Mouse (Mus musculus) hindbrain, postnatal 0 days (tissue): ENCODE measurements around the gene Dtd2. TPM values are rescaled to one million over a fixed set of nuclear protein-coding genes. Genes with fewer than 3 reads are reported as not detected.

ENCODE experiments used
- ATAC-seq: fragments of 200-750 bp; cut with Nextera tagmentation; 2 replicates; pipeline ENCODE4 v1.8.0; 2017; ENCODE audit warnings: mild to moderate bottlenecking, moderate TSS enrichment, moderate library complexity
- DNase-seq: peaks from one replicate; pipeline ENCODE4 v3.0.0-alpha.2; 2015; ENCODE audit warnings: low spot score
- H3K27ac ChIP-seq: fragments of 300-500 bp; sonication (generic); 2 replicates; pipeline ENCODE4 v1.5.1; 2014; ENCODE audit warnings: mild to moderate bottlenecking
- H3K27me3 ChIP-seq: fragments of 300-500 bp; sonication (generic); 2 replicates; pipeline ENCODE4 v1.6.1; 2014; ENCODE audit warnings: low read length, mixed read lengths; ENCODE audit not compliant: insufficient read depth
- H3K36me3 ChIP-seq: fragments of 300-500 bp; sonication (generic); 2 replicates; pipeline ENCODE4 v1.6.1; 2014; ENCODE audit warnings: low read length, mixed read lengths; ENCODE audit not compliant: insufficient read depth
- H3K4me1 ChIP-seq: fragments of 300-500 bp; sonication (generic); 2 replicates; pipeline ENCODE4 v1.6.1; 2014; ENCODE audit warnings: antibody characterized with exemption, low read length, mixed read lengths; ENCODE audit not compliant: insufficient read depth
- H3K4me2 ChIP-seq: fragments of 300-500 bp; sonication (generic); 2 replicates; pipeline ENCODE4 v1.6.1; 2014; ENCODE audit warnings: low read depth, mild to moderate bottlenecking, low read length, moderate library complexity, mixed read lengths
- H3K4me3 ChIP-seq: fragments of 300-500 bp; sonication (generic); 2 replicates; pipeline ENCODE4 v1.5.1; 2014; ENCODE audit warnings: low read length
- H3K9ac ChIP-seq: fragments of 300-500 bp; sonication (generic); replicated peaks from 2 replicates; pipeline ENCODE4 v1.6.1; 2014; ENCODE audit warnings: mild to moderate bottlenecking, low read length, moderate library complexity, mixed read lengths
- H3K9me3 ChIP-seq: fragments of 300-500 bp; sonication (generic); 2 replicates; pipeline ENCODE4 v1.6.1; 2016; ENCODE audit warnings: low read length, mixed read lengths
- CTCF ChIP-seq: IDR thresholded peaks from 2 replicates; pipeline ENCODE4 v1.5.1; 2016; ENCODE audit warnings: antibody characterized with exemption, control low read depth, low read depth
- WGBS: fragments of 180-500 bp; shearing (Covaris S2); extraction: QIAGEN DNeasy Blood & Tissue Kit; methylation state at CpG from one replicate; pipeline ENCODE4 v1.1.7; 2014; 5-methylcytosine and 5-hydroxymethylcytosine counted together
- polyA plus RNA-seq: library from polyadenylated mRNA; unstranded; fragments of >200 nt; fragmentation: Nextera tagmentation; extraction: Ambion mirVana; gene quantifications from 2 replicates; pipeline ENCODE4 v1.2.1, GENCODE M21; 2015
- total RNA-seq: library from RNA; depleted of rRNA; stranded (reverse); fragments of >200 nt; gene quantifications from 2 replicates; pipeline ENCODE4 v1.2.3, GENCODE M21; 2014

Gene Dtd2
- total and polyA plus RNA-seq, 2 experiments from 2014 or later, result 10.8 to 31.5 TPM

- H3K36me3 ChIP-seq, result no peaks in the 10 kb centered on the region
- H3K4me1 ChIP-seq, result no peaks in the 10 kb centered on the region
- H3K9ac ChIP-seq, result no peak within 1 kb of the TSS
- no peak within 1 kb of the TSS for H3K4me2 ChIP-seq
- no peak within 1 kb of the TSS for H3K4me3 ChIP-seq
- no peaks in the 10 kb centered on the region for H3K9me3 ChIP-seq
- no peaks in the 10 kb centered on the region for H3K27me3 ChIP-seq
- H3K27ac ChIP-seq, result no peak within 1 kb of the TSS
- no peak for DNase-seq
- WGBS, result 94% methylated on average over 3 of the region's 3 CpGs
- TF ChIP-seq CTCF, result no peak
- no peak for ATAC-seq
Measured at GRCm38 (mm10) chr12:52027963-52028362, 21.7 kb upstream of the Dtd2 start, which contains the start of gene Gpr33. Gene Gpr33, minus strand, starts transcription at chr12:52028063.

- ATAC-seq, result no peak
- no peak for DNase-seq
Measured at GRCm38 (mm10) chr12:52014494-52015029, 8.3 kb upstream of the Dtd2 start.

GRCm38 (mm10) chr12:52014044-52014443 lies 7.7 kb upstream of the Dtd2 start:
- WGBS, result 86% methylated on average over 11 of the region's 11 CpGs
- ATAC-seq, result no peak
- H3K27ac ChIP-seq, result no peak overlapping the region

More at GRCm38 (mm10) chr12:52014494-52015029, 8.3 kb upstream of the Dtd2 start:
- 93% methylated on average over 7 of the region's 7 CpGs for WGBS
- H3K9ac ChIP-seq, result no peak overlapping the region
- TF ChIP-seq CTCF, result no peak
- H3K27ac ChIP-seq, result no peak overlapping the region
- no peaks in the 10 kb centered on the region for H3K9me3 ChIP-seq
- H3K4me3 ChIP-seq, result no peak overlapping the region
- H3K4me2 ChIP-seq, result no peak overlapping the region
- no peaks in the 10 kb centered on the region for H3K4me1 ChIP-seq
- H3K36me3 ChIP-seq, result no peaks in the 10 kb centered on the region
- no peaks in the 10 kb centered on the region for H3K27me3 ChIP-seq

GRCm38 (mm10) chr12:52013274-52013673 lies 7.0 kb upstream of the Dtd2 start:
- H3K36me3 ChIP-seq, result no peaks in the 10 kb centered on the region
- ATAC-seq (no peak), DNase-seq (no peak)
- no peak for TF ChIP-seq CTCF
- H3K4me1 ChIP-seq, result no peaks in the 10 kb centered on the region
- H3K9ac ChIP-seq, result no peak overlapping the region
- 56% methylated on average over 9 of the region's 9 CpGs for WGBS
- no peaks in the 10 kb centered on the region for H3K27me3 ChIP-seq
- no peak overlapping the region for H3K27ac ChIP-seq
- H3K4me3 ChIP-seq, result no peak overlapping the region
- no peaks in the 10 kb centered on the region for H3K9me3 ChIP-seq
- no peak overlapping the region for H3K4me2 ChIP-seq

More at GRCm38 (mm10) chr12:52014044-52014443, 7.7 kb upstream of the Dtd2 start:
- H3K4me3 ChIP-seq, result no peak overlapping the region
- TF ChIP-seq CTCF, result no peak
- no peaks in the 10 kb centered on the region for H3K36me3 ChIP-seq
- no peak for DNase-seq
- no peaks in the 10 kb centered on the region for H3K27me3 ChIP-seq
- H3K4me1 ChIP-seq, result no peaks in the 10 kb centered on the region
- H3K9me3 ChIP-seq, result no peaks in the 10 kb centered on the region
- H3K4me2 ChIP-seq, result no peak overlapping the region
- H3K9ac ChIP-seq, result no peak overlapping the region

GRCm38 (mm10) chr12:52012159-52012558 lies 5.9 kb upstream of the Dtd2 start:
- no peak overlapping the region for H3K27ac ChIP-seq
- ATAC-seq (no peak), DNase-seq (no peak)
- no peaks in the 10 kb centered on the region for H3K27me3 ChIP-seq
- 78% methylated on average over 8 of the region's 8 CpGs for WGBS
- TF ChIP-seq CTCF, result no peak
- H3K9ac ChIP-seq, result no peak overlapping the region
- no peaks in the 10 kb centered on the region for H3K36me3 ChIP-seq
- H3K4me3 ChIP-seq, result no peak overlapping the region
- no peaks in the 10 kb centered on the region for H3K9me3 ChIP-seq
- no peaks in the 10 kb centered on the region for H3K4me1 ChIP-seq
- no peak overlapping the region for H3K4me2 ChIP-seq

- Histone ChIP-seq H3K4me3 (peak overlapping the region; percentile 32), H3K27me3 (no peaks in the 10 kb centered on the region), H3K4me1 (no peaks in the 10 kb centered on the region), H3K27ac (no peak overlapping the region), H3K9me3 (no peaks in the 10 kb centered on the region), H3K4me2 (peak overlapping the region; percentile 57), H3K36me3 (no peaks in the 10 kb centered on the region), H3K9ac (peak overlapping the region; percentile 40; the same call in 1 of the 2 replicates)
- WGBS, result 37% methylated on average over 2 of the region's 2 CpGs
- DNase-seq, result peak; percentile 81
- no peak for ATAC-seq
- TF ChIP-seq CTCF, result peak; percentile 73
Measured at GRCm38 (mm10) chr12:52010630-52010961, 4.3 kb upstream of the Dtd2 start.

- ATAC-seq (no peak), DNase-seq (peak; percentile 30)
- Histone ChIP-seq H3K36me3 (no peaks in the 10 kb centered on the region), H3K9ac (peak overlapping the region; percentile 40; the same call in 1 of the 2 replicates), H3K9me3 (no peaks in the 10 kb centered on the region), H3K27ac (no peak overlapping the region), H3K4me1 (no peaks in the 10 kb centered on the region), H3K4me2 (peak overlapping the region; percentile 57), H3K4me3 (peak overlapping the region; percentile 32), H3K27me3 (no peaks in the 10 kb centered on the region)
- WGBS, result 34% methylated on average over 15 of the region's 15 CpGs
- TF ChIP-seq CTCF, result no peak
Measured at GRCm38 (mm10) chr12:52009928-52010629, 3.8 kb upstream of the Dtd2 start.
